Mouse (Mus musculus): ENCODE data around the gene Wdr20.
"Not testable (repeated sequence)": the region's sequence is repeated elsewhere in the genome, so short reads cannot be mapped to it uniquely, and the experiment has no call there.

Gene Wdr20

DNA sequence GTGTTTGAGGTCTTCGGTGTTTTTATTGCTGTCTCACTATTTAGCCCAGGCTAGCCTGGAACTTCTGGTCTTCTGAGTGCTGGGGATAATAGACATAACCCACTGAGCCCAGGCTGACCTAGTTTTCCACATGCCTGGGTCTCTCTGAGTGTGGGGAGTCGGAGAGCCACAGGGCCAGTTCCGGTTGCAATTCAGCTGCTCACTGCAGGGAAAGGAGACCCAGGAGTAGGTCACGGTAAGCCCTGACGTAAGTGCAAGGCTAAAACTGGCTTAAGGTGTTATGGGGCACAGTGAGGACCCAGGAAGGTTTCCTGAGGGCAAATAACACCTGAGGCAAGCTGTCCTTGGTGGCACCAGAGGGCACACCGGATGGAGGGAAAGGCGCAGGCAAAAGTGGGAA, 30.3 kb upstream of the Wdr20 start:
- in situ Hi-C loops (cut with MboI; ENCODE audit: unreplicated experiment in 2 of 2) = loop anchor here in 1 of 2 experiments (10.0 kb wide), 1 partner anchor 113 kb away; no protein-coding TSS in a partner anchor

DNA sequence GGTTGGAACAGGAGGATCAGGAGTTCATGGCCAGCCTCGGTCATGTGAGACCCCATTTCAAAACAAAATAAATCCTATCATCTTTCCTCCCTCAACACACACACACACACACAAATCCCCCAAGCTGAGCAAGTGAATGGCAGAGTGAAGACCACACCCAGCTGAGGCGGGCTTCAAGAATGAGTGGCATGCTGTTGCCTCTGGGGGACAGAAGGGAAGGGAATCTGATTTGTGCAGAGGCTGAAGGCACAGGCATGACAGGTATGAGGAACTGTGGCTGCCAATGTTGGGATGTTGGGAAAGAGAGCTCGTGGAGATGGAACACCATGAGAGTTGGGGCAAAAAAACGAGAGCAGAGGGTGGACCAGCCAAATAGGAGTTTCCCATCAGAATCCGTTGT, 26.5 kb upstream of the Wdr20 start:
- in situ Hi-C loops (cut with MboI; ENCODE audit: unreplicated experiment in 2 of 2) = loop anchor here in 1 of 2 experiments (10.0 kb wide), 1 partner anchor 124 kb away; no protein-coding TSS in a partner anchor

GRCm38 (mm10) chr12:110713784-110714183, 24.0 kb upstream of the Wdr20 start:
- in situ Hi-C loops (cut with MboI; ENCODE audit: unreplicated experiment in 2 of 2) = loop anchor here in 1 of 2 experiments (10.0 kb wide), 1 partner anchor 121 kb away; no protein-coding TSS in a partner anchor

GRCm38 (mm10) chr12:110714215-110714614, 23.5 kb upstream of the Wdr20 start:
- in situ Hi-C loops (cut with MboI; ENCODE audit: unreplicated experiment in 2 of 2) = loop anchor here in 1 of 2 experiments (10.0 kb wide), 1 partner anchor 121 kb away; no protein-coding TSS in a partner anchor

- in situ Hi-C loops (cut with MboI; ENCODE audit: unreplicated experiment in 2 of 2) = loop anchor here in 1 of 2 experiments (10.0 kb wide), 1 partner anchor 119 kb away; no protein-coding TSS in a partner anchor
Measured at GRCm38 (mm10) chr12:110716004-110716403, 21.7 kb upstream of the Wdr20 start.

DNA sequence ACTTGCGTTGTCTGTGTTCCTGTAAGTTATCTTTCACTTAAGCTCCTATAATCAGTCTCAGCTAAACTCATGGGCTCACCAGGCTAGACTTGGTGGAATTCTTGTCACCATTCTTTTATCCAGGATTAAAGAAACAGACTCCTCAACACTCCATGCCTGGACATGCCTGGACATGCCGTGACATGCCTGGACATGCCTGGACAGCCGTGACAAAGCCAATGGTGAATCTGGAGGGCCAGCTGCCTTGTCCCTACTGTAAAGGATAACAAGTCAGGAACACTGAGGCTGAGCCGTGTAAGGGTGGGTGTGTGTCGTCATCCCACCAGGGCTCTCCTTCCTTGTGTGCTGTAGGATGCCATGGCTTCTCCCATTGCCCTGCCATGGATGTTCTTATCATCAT, 12.7 kb upstream of the Wdr20 start:
- in situ Hi-C loops (cut with MboI; ENCODE audit: unreplicated experiment in 2 of 2) = no loop called here

DNA sequence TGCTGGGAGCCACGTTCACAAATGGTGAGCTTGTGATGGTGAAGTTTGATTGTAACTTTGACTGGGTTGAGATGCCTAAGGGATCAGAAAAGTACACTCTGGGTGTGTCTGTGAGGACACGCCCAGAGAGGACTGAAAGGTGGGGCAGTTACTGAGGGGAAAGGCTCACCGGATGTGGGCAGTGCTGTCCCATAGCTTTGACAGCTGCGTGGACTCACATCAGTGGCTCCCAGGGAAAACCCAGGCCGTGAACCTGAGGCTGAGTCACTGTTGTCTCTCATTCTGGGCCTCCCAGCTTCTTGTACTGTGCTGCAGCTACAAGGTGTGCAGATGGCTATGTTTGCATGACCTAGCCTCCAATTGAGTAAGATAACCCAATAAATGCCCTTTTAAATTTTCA, 12.3 kb upstream of the Wdr20 start:
- in situ Hi-C loops (cut with MboI; ENCODE audit: unreplicated experiment in 2 of 2) = no loop called here

GRCm38 (mm10) chr12:110726428-110726827, 11.3 kb upstream of the Wdr20 start:
- in situ Hi-C loops (cut with MboI; ENCODE audit: unreplicated experiment in 2 of 2) = no loop called here

GRCm38 (mm10) chr12:110733254-110733653, 4.5 kb upstream of the Wdr20 start:
- in situ Hi-C loops (cut with MboI; ENCODE audit: unreplicated experiment in 2 of 2) = not testable (repeated sequence)

DNA sequence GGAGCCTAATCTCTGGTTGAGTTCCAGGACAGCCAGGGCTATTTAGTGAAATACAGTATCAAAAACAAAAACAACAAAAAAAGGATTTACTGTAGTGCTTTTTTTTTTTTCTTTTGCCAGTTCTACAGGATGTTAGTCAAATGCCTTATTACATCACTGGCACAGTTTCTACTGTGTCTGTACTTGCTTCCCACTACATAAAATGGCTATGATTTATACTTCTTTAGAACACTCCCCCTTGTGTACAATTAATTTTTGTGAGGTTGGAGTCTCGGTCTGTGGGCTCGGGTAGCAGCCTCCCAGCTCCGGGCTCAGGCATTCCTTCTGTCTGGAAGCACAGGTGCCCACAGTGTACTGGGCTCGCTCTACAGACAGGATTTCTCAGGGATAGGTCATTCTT, 1.1 kb upstream of the Wdr20 start:
- in situ Hi-C loops (cut with MboI; ENCODE audit: unreplicated experiment in 2 of 2) = no loop called here

- in situ Hi-C loops (cut with MboI; ENCODE audit: unreplicated experiment in 2 of 2) = no loop called here
Measured at GRCm38 (mm10) chr12:110738158-110738921, 596 bp downstream of the Wdr20 start.

- in situ Hi-C loops (cut with MboI; ENCODE audit: unreplicated experiment in 2 of 2) = no loop called here
Measured at GRCm38 (mm10) chr12:110750770-110751439, 13.2 kb downstream of the Wdr20 start.

DNA sequence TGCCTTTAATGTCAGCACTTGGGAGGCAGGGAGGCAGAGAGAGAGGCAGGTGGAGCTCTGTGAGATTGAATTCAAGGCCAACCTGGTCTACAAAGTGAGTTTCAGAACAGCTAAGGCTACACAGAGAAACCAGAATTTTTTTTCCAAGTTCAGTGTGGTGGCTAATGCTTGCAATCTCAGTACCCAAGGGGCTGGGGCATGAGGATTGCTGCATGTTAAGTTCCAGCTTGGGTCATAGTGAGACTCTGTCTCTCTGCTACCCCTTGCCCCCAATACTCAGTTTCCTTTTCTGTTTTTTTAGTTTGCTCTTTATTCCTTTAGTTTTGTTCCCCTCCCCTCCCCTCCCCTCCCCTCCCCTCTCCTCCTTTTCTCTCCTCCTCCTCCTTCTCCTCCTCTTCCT, 15.0 kb downstream of the Wdr20 start:
- in situ Hi-C loops (cut with MboI; ENCODE audit: unreplicated experiment in 2 of 2) = no loop called here

GRCm38 (mm10) chr12:110753976-110754375, 16.2 kb downstream of the Wdr20 start:
- in situ Hi-C loops (cut with MboI; ENCODE audit: unreplicated experiment in 2 of 2) = no loop called here

DNA sequence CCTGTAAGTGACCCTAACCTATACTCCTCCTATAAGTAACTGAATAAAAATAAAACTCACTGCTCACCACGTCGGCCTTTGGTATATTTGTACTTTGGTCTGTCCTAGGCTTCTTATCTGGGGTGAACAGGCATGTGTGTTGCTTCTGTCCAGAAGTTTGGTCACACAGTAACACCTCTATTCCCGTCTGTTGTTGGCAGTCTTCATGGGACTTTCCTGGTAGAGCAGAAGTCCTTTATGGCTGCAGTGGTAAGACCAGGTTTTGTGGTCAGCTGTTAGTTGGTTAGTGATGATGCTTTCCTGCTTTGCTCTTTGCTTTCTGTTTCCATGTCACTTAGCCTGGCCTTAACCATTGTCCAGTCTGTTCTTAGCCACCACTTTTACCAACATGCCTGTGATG, 19.4 kb downstream of the Wdr20 start:
- in situ Hi-C loops (cut with MboI; ENCODE audit: unreplicated experiment in 2 of 2) = no loop called here

GRCm38 (mm10) chr12:110758932-110759331, 21.2 kb downstream of the Wdr20 start:
- in situ Hi-C loops (cut with MboI; ENCODE audit: unreplicated experiment in 2 of 2) = no loop called here

DNA sequence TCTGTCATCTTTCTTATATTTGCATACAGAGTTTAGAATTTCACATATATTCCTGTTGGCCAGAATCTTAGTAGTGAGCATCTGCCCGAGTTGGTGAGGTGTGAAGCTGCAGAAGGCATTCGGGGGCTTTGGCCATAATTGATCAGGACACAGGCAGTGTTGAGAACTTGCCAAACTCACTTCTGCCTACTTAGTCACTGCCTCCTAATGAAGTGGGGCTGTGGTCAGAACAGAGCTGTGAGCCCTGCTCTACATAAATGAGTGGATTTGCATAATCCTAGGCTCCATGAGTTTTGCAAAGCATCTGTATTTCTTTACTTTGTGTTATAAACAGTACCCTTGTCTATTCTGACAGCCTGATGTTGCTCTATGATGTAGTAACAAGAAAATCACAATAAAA, 24.6 kb downstream of the Wdr20 start:
- in situ Hi-C loops (cut with MboI; ENCODE audit: unreplicated experiment in 2 of 2) = no loop called here

DNA sequence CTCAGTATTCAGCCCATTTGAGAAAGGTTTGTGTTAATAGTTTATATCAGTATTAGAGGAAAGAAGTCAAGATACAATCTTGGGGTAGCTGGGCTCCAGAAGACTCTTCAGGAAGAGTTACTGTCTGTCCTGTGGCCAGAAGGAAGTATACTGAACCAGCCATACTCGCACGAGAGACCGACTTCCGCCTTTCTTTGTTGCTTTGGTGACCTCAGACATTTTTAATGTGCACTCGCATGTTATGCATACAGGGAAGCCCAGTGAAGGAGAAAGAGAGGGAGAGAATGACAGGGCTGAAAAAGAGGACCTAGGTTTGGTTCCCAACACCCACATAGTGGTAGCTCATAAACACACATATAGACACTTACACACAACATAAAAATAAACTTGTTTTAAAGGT, 26.8 kb downstream of the Wdr20 start:
- in situ Hi-C loops (cut with MboI; ENCODE audit: unreplicated experiment in 2 of 2) = no loop called here

GRCm38 (mm10) chr12:110768562-110768961, 30.8 kb downstream of the Wdr20 start:
- in situ Hi-C loops (cut with MboI; ENCODE audit: unreplicated experiment in 2 of 2) = no loop called here

GRCm38 (mm10) chr12:110769660-110770297, 32.0 kb downstream of the Wdr20 start:
- in situ Hi-C loops (cut with MboI; ENCODE audit: unreplicated experiment in 2 of 2) = no loop called here
